Mouse (Mus musculus) gastrocnemius, adult 2 months (tissue): Measurements from ENCODE around the gene Wdr83. TPM values are rescaled to one million over a fixed set of nuclear protein-coding genes. Genes with fewer than 3 reads are reported as not detected.

Experiments used
- DNase-seq: peaks from one replicate; pipeline ENCODE4 v3.0.0; 2022
- H3K27ac ChIP-seq: fragments of 200-600 bp; 2 replicates; pipeline ENCODE4 v1.8.1; 2022; ENCODE audit warnings: mild to moderate bottlenecking
- H3K4me3 ChIP-seq: fragments of 200-600 bp; 2 replicates; pipeline ENCODE4 v1.8.1; 2022; ENCODE audit warnings: mild to moderate bottlenecking, moderate library complexity
- CTCF ChIP-seq: fragments of 200-600 bp; IDR thresholded peaks from 2 replicates; pipeline ENCODE4 v1.8.1; 2022; ENCODE audit warnings: antibody characterized with exemption, mild to moderate bottlenecking, moderate library complexity
- intact Hi-C: fragments of 180-260 bp; cut with DNase I; formaldehyde crosslinking; loops from one replicate; pipeline ENCODE4 v1.15.1; 2025
- microRNA-seq: library from miRNA; unstranded; fragments of <30 nt; microRNA quantifications from one replicate; pipeline ENCODE4 v1.2.0, GENCODE M21; 2021
- total RNA-seq, 2 experiments: library from RNA; stranded (reverse); gene quantifications; 2 replicates each; pipeline ENCODE4 v1.2.3; 2021

Wdr83 gene
- total RNA-seq, 2 experiments from 2014 or later = 16.5 to 17.2 TPM

GRCm38 (mm10) chr8:85026670-85027515 is 54.2 kb downstream of the Wdr83 start, which contains the start of gene Trir:
Gene Trir (plus strand): TSS chr8:85026823.
- intact Hi-C loops = loop anchor here (5.0 kb wide), 1 partner anchor 60 kb away; the partner anchor contains the start of genes Gm49661, Prdx2 and Rnaseh2a
- DNase-seq = peak; percentile 98
- TF ChIP-seq CTCF = peak; percentile 21
- H3K27ac ChIP-seq = peak within 1 kb of the TSS; percentile 96
- H3K4me3 ChIP-seq = peak within 1 kb of the TSS; percentile 89

- peak; percentile 87 for DNase-seq
- peak within 1 kb of the TSS; percentile 89 for H3K4me3 ChIP-seq
- TF ChIP-seq CTCF = no peak
- intact Hi-C loops = loop anchor here (5.0 kb wide), 1 partner anchor 58 kb away; the partner anchor contains the start of genes Gm49661, Prdx2 and Rnaseh2a
- peak within 1 kb of the TSS; percentile 96 for H3K27ac ChIP-seq
These were observed 55.8 kb downstream of the Wdr83 start, which contains the start of gene Asna1 for GRCm38 (mm10) chr8:85025098-85025932. Gene Asna1 (minus strand): TSS chr8:85025281.

Small RNA genes lying within 50 kb of the gene (microRNA-seq; reads per million reads assigned to microRNA genes)
- gene Gm23388 (not detected), gene Mir7070 (not detected)

Other genes starting within 250 kb of the Wdr83 start
- gene Gadd45gip1, start 249.8 kb downstream of the Wdr83 start, total RNA-seq = 10 to 100 TPM; 16.2 to 30.4 TPM
- 100 to 1,000 TPM; 159 to 172 TPM for gene Rad23a, start 240.6 kb downstream of the Wdr83 start, total RNA-seq
- 100 to 1,000 TPM; 149 to 205 TPM for gene Calr, start 234.4 kb downstream of the Wdr83 start, total RNA-seq
- gene Farsa, start 224.3 kb downstream of the Wdr83 start, total RNA-seq = 10 to 100 TPM; 23.8 to 24.9 TPM
- gene Syce2, start 209.2 kb downstream of the Wdr83 start, total RNA-seq = 1 to 10 TPM; 1.2 to 1.8 TPM
- 10 to 100 TPM; 33.9 to 51.1 TPM for gene Gcdh, start 187.4 kb downstream of the Wdr83 start, total RNA-seq
- not detected for gene Klf1, start 179.4 kb downstream of the Wdr83 start, total RNA-seq
- 1 to 10 TPM; 4.0 to 8.4 TPM for gene Dnase2a, start 172.7 kb downstream of the Wdr83 start, total RNA-seq
- under 1 TPM in 1 of 2 experiments, not detected in 1; 0.17 TPM for gene Mast1, start 143.9 kb downstream of the Wdr83 start, total RNA-seq
- not detected for gene Rtbdn, start 134.3 kb downstream of the Wdr83 start, total RNA-seq
- gene Gm49661, start 111.9 kb downstream of the Wdr83 start, total RNA-seq = not detected
- gene Prdx2, start 111.7 kb downstream of the Wdr83 start, total RNA-seq = 100 to 1,000 TPM; 151 to 245 TPM
- gene Rnaseh2a, start 111.5 kb downstream of the Wdr83 start, total RNA-seq = 10 to 100 TPM; 22.1 to 25.9 TPM
- 10 to 100 TPM in 1 of 2 experiments, 1 to 10 TPM in 1; 5.7 to 10.1 TPM for gene Junb, start 102.6 kb downstream of the Wdr83 start, total RNA-seq
- gene Hook2, start 90.7 kb downstream of the Wdr83 start, total RNA-seq = 1 to 10 TPM; 1.4 to 2.0 TPM
- gene Best2, start 66.8 kb downstream of the Wdr83 start, total RNA-seq = not detected
- gene Asna1, start 56.0 kb downstream of the Wdr83 start, total RNA-seq = 10 to 100 TPM; 50.6 to 58.0 TPM
- 10 to 100 TPM; 71.9 to 72.4 TPM for gene Trir, start 54.5 kb downstream of the Wdr83 start, total RNA-seq
- gene Tnpo2, start 44.4 kb downstream of the Wdr83 start, total RNA-seq = 10 to 100 TPM; 29.9 to 33.4 TPM
- gene Fbxw9, start 21.3 kb downstream of the Wdr83 start, total RNA-seq = 1 to 10 TPM; 1.4 to 1.5 TPM
- not detected for gene Gm5741, start 13.3 kb downstream of the Wdr83 start, total RNA-seq
- 10 to 100 TPM; 27.0 to 28.2 TPM for gene Dhps, start 9.5 kb downstream of the Wdr83 start, total RNA-seq
- 10 to 100 TPM; 44.2 to 44.9 TPM for gene Wdr83os, start 566 bp downstream of the Wdr83 start, total RNA-seq
- 10 to 100 TPM in 1 of 2 experiments, 1 to 10 TPM in 1; 8.1 to 10.3 TPM for gene Man2b1, start 2.0 kb upstream of the Wdr83 start, total RNA-seq
- gene Zfp791, start 41.8 kb upstream of the Wdr83 start, total RNA-seq = 1 to 10 TPM in 1 of 2 experiments, under 1 TPM in 1; 0.84 to 1.2 TPM
- not detected for gene Cks1brt, start 70.6 kb upstream of the Wdr83 start, total RNA-seq
- gene Olfr371, start 144.7 kb upstream of the Wdr83 start, total RNA-seq = not detected
- 1 to 10 TPM; 3.8 to 5.3 TPM for gene Orc6, start 218.3 kb upstream of the Wdr83 start, total RNA-seq
- gene Vps35, start 218.5 kb upstream of the Wdr83 start, total RNA-seq = 10 to 100 TPM; 56.4 to 60.1 TPM